ENCODE assay signal across 9 mouse cellular contexts in genomic region chr14:78287906-78288800, GRCm38 (mm10). TPM values are rescaled to one million over a fixed set of nuclear protein-coding genes. Genes with fewer than 3 reads are reported as not detected.
DNase-seq lines count a peak whose midpoint lies in the region; ATAC-seq lines count a peak whose summit lies in the region.
"Had no signal": no experiment of that assay in that cellular context is flagged by ENCODE, and none has a peak within 500 bp of the region (broad histone marks: within the 10 kb centered on the region; RNA-seq: fewer than 3 reads in every experiment).

No protein-coding gene starts in this region.

- no peaks in the 10 kb centered on the region for H3K36me3 ChIP-seq in kidney, embryonic 15.5 days
- H3K36me3 ChIP-seq in midbrain, embryonic 12.5 days: no peaks in the 10 kb centered on the region
- H3K36me3 ChIP-seq: lung, embryonic 15.5 days had no signal

- 50% methylated on average over 7 of the region's 7 CpGs for WGBS in kidney, embryonic 15.5 days
- 37% methylated on average over 7 of the region's 7 CpGs for WGBS in midbrain, embryonic 12.5 days

- H3K4me1 ChIP-seq in kidney, embryonic 15.5 days: no peaks in the 10 kb centered on the region
- H3K4me1 ChIP-seq in midbrain, embryonic 12.5 days: peaks cover 31% of the 10 kb centered on the region
- H3K4me1 ChIP-seq: lung, embryonic 15.5 days had no signal

- no peaks in the 10 kb centered on the region; the same call in 1 of the 2 replicates for H3K9me3 ChIP-seq in kidney, embryonic 15.5 days (replicated peaks)
- no peaks in the 10 kb centered on the region for H3K9me3 ChIP-seq in midbrain, embryonic 12.5 days
- H3K9me3 ChIP-seq: lung, embryonic 15.5 days had no signal

- no peak overlapping the region for H3K4me3 ChIP-seq in kidney, embryonic 15.5 days (replicated peaks)
- no peak overlapping the region for H3K4me3 ChIP-seq in midbrain, embryonic 12.5 days
- H3K4me3 ChIP-seq: lung, embryonic 15.5 days had no signal

- no peak overlapping the region for H3K4me2 ChIP-seq in kidney, embryonic 15.5 days
- no peak overlapping the region for H3K4me2 ChIP-seq in midbrain, embryonic 12.5 days (replicated peaks)
- H3K4me2 ChIP-seq: lung, embryonic 15.5 days had no signal

- no peak for ATAC-seq in kidney, embryonic 15.5 days (replicated peaks; ENCODE audit: low FRiP score)
- peak; percentile 38 for ATAC-seq in CD4-positive, CD25-positive, alpha-beta regulatory T cell, adult 4 months
- 0 out of 2 replicates have a peak, but pooled peaks have one; percentile 3 for ATAC-seq in midbrain, embryonic 12.5 days (ENCODE audit: low FRiP score, low read depth)
- no peak for ATAC-seq in erythroid progenitor cell, adult 5-6 weeks (replicated peaks; ENCODE audit: low FRiP score, poor library complexity, severe bottlenecking)

- H3K9ac ChIP-seq in kidney, embryonic 15.5 days: no peak overlapping the region
- no peak overlapping the region for H3K9ac ChIP-seq in midbrain, embryonic 12.5 days (replicated peaks)
- H3K9ac ChIP-seq: lung, embryonic 15.5 days had no signal

- H3K27me3 ChIP-seq in kidney, embryonic 15.5 days: 0 out of 2 replicates have a peak, but pooled peaks cover 6% of the 10 kb centered on the region
- H3K27me3 ChIP-seq in midbrain, embryonic 12.5 days: peaks cover 63% of the 10 kb centered on the region

- DNase-seq in kidney, adult 9 months: peak; percentile 31
- peak; percentile 29 for DNase-seq in ZHBTc4 (ENCODE audit: low read depth, low spot score)
- peak; percentile 80 for DNase-seq in embryo, embryonic 11 days
- DNase-seq in kidney, postnatal 36 days: peak; percentile 5 to 63

- no peak overlapping the region for H3K27ac ChIP-seq in kidney, embryonic 15.5 days
- H3K27ac ChIP-seq in midbrain, embryonic 12.5 days (replicated peaks): no peak overlapping the region
- H3K27ac ChIP-seq: lung, embryonic 15.5 days had no signal

RNA-seq across cellular contexts. Expression of gene Tnfsf11, which starts 19.7 kb away (rescaled TPM):
- polyA plus RNA-seq in kidney, embryonic 15.5 days (2015; fragmentation: Nextera tagmentation; extraction: Ambion mirVana): 0.32 and 0.63 TPM in 2 replicates
- 10 to 100 TPM in 1 of 2 experiments, 1 to 10 TPM in 1; 5.6 to 11.5 TPM for polyA plus RNA-seq in CD4-positive, CD25-positive, alpha-beta regulatory T cell, adult 4 months (2017; shearing (Covaris generic))
- 0.13 and 0.33 TPM in 2 replicates for polyA plus RNA-seq in midbrain, embryonic 12.5 days (2016; fragmentation: Nextera tagmentation; extraction: Ambion mirVana)
- not detected in 2 replicates for total RNA-seq in erythroid progenitor cell, adult 5-6 weeks (2015; ENCODE audit: low replicate concordance)
- total RNA-seq in erythroid progenitor cell, adult 5-6 weeks (2017; ENCODE audit: low replicate concordance): 0.91 TPM in 1 of 2 replicates, not detected in the other

Comparison
In these comparisons a context has a peak if more than half of its experiments do, and no peak if none do; other contexts are left out.
1. DNase-seq: peak in every context shown above with its lines; median percentile 80 in embryo, embryonic 11 days; 34 in kidney, postnatal 36 days; 31 in kidney, adult 9 months; 29 in ZHBTc4.
2. ATAC-seq: peak in CD4-positive, CD25-positive, alpha-beta regulatory T cell, adult 4 months (single experiment) and midbrain, embryonic 12.5 days (single experiment); none in kidney, embryonic 15.5 days (single experiment) and erythroid progenitor cell, adult 5-6 weeks (single experiment).